Mouse (Mus musculus): ENCODE results near the gene Taf8.
A peak's percentile ranks its signal among the peaks of the same experiment; 100 is the strongest.

Gene Taf8

DNA sequence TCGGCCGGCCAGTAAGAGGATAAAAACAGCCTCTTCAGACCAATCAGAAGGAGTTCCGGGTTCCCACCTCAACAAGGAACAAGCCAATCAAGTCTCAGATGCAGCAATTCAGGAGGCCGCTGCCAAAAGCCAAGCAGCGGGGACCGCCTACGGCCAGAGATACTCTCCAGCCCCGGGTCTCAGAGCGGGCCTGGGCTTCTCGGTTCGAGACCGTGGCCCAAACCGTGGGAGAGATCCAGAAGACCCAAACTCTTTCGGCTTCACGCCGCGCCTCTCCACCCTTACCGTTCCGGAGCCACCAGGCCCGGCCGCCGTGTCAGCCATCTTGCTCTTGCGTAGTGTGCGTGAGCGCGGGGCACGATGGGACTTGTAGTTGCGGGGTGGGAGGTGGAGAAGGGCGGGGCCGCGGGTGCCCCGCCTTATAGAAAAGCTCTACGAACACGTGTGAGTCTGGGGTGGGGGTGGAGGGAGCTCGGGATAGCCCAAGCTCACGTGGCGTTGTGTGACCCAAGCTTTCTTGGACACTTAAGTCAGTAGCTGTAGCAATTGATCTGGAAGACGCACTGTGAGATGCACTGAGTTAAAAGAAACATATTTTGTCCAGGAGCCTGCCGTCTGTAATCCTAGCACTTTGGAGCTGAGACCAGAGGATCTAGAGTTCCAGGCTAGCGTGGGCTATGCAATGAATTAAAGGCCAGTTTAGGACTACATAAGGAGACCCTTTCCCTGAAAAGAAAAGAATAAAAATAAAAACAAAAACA lies at the start of gene Taf8:
Gene Taf8 (minus strand): TSS at position 347 of the 761 bp plus-strand sequence.
- DNase-seq = peak; percentile 95

DNA sequence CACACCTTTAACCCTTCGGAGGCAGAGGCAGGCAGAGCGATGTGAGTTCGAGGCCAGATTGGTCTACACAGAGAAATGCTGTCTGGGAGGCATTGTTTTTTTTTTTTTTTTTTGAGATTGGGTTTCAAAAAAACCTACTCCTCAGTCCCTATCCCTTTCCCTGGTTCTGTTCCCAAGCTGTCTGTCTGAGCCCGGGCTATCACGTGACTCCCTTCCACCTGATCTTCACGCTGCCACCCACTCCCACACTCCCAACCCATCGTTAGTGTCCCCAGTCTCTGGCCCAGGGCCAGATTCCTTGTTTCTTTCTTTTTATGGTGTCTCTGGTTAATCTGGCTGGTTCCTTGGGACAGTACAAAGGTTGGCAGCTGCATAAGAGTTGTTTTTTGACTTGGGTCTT lies 49.0 kb upstream of the Taf8 start:
- no peak for DNase-seq

DNA sequence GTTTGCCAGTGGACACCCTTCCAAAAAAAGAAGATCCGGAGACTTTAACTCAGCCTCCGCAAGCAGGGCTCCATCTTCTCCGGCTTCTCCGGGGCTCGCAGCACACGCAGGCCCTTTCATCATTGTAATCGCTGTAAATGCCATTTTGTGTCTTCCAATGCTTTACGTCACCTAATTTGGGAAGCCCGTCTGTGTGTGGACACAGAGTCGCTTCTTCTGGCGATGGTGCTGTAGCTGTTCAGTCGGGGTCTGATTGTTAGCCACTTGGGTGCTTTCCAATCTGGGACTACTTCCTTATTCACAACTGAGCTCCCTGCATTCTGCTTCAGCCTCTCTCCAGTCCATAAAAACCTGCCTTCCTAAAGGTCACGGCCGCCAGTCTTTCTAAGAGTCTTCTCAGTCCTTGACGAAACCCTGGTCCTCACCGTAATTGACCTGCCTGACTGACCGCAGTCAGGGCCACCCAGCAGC lies 43.8 kb upstream of the Taf8 start:
- DNase-seq = no peak

DNA sequence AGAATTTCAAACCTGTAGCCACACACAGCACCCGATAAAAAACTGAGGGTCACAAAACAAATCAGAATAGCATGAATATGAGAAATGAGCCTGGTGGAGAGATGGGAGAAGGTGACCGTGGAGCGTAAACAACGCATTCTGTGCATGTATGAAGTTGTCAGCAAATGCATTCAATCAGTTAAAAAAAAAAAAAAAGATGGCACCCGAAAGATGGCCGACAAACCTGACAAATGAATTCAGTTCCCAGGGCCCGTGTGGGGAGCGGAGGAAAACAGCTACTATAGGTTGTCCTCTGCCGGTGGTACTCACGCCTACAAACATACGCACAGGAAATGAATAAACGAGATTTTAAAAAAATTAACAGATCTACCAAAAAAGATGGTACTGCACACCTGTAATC lies 43.1 kb upstream of the Taf8 start:
- no peak for DNase-seq

GRCm38 (mm10) chr17:47543051-47543650 lies 41.1 kb upstream of the Taf8 start:
- DNase-seq = no peak

- no peak for DNase-seq
Observed at GRCm38 (mm10) chr17:47542061-47542460, 40.0 kb upstream of the Taf8 start.

DNA sequence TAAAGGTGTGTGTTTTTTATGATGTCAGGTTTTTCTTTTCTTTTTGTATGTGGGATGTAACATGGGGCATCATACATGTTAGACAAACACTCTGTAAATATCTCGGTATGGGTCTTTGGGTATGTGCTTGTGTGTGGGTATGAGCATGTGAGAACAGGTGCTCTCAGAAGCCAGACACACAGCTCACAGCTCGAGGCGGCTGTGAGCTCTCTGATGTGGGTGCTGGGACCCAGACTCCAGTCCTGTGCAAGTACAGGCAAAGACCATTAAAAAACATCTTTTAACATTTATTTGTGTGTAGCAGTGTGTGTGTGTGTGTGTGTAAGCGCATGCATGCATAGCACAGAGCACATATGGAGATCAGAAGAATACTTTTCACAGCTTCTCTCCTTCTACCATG lies 37.0 kb upstream of the Taf8 start:
- no peak for DNase-seq

DNA sequence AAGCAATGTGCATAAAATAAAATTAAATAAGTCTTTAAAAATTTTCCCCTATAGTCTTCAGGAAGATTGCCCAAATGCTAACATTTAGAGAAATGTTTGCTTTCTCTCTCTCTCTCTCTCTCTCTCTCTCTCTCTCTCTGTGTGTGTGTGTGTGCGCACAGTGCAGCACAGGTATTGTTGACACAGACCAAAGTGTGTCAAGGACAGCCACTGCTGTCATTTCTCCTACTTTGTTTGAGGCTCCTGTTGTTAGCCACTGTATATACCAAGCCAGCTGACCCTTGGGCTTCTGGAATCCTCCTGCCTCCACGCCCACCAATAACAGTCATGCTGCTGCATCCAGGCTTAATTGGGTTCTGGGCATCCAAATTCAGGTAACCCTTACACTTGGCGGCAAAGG lies 36.0 kb upstream of the Taf8 start:
- DNase-seq = no peak

DNA sequence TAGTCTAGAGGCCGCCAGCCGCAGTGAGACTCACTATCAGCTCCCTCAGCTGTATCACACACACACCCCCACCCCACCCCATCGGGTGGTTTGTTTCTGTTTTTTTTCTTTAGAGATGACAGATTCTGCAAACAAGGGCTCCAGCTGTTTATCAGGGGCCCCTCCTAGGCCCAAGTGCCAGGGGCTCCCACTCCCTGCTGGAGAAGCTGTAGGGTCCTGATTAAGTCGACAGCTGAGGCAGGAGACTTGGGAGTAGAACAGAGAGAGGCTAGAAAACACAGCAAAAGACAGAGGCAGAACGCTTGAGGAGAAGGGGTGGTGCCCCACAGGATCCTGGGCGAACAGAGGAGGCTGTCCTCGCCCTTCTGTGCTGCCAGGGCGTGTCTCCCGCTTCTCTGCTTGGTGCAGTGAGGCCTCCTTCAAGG lies 33.7 kb upstream of the Taf8 start:
- no peak for DNase-seq

- DNase-seq = no peak
Observed at GRCm38 (mm10) chr17:47533691-47534090, 31.6 kb upstream of the Taf8 start.

- DNase-seq = no peak
Observed at GRCm38 (mm10) chr17:47532364-47532763, 30.3 kb upstream of the Taf8 start.

GRCm38 (mm10) chr17:47531387-47531818 lies 29.3 kb upstream of the Taf8 start:
- DNase-seq = no peak

- no peak for DNase-seq
Observed at GRCm38 (mm10) chr17:47529595-47529994, 27.5 kb upstream of the Taf8 start.

DNA sequence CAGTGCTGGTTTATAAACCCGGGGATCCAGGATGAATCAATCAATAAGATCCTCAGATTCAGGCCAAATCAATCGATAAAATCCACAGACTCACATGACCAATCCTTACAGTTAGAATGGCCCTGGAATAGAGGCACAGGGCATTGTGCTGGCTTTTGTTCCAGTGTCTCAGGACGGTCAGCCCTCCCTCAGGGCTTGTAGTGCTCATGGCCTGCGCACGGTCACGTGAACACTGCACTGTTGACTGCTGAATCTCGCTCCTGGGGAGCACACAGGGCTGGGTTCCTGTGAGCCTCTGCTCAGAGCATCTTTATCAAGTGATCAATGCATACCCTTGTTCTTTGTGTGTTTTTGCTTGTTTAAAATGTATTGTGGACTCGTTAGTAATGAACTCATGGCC lies 26.8 kb upstream of the Taf8 start:
- DNase-seq = no peak

- no peak for DNase-seq
Observed at GRCm38 (mm10) chr17:47527581-47528300, 25.6 kb upstream of the Taf8 start.

GRCm38 (mm10) chr17:47526856-47527520 lies 24.9 kb upstream of the Taf8 start:
- no peak for DNase-seq

GRCm38 (mm10) chr17:47524991-47525390 lies 22.9 kb upstream of the Taf8 start:
- DNase-seq = no peak

DNA sequence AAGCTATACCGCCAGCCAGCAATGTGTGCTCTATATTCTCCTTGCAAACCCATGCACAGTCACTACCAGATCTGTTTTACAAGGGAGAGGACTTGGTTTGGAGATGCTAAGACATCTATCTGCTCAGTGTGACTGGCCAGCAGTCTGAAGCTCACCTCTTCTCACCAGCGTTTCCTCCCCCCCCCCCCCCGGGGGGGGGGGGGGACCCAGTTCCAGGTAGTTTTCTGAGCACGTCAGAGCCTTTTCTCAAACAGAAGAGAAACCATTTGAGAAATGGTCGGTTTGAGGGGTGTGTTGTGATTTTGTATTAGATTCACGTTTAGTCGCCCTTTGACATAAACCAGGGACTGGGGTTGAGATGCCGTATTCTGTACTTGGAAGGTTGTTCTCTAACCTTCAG lies 22.0 kb upstream of the Taf8 start:
- DNase-seq = no peak

DNA sequence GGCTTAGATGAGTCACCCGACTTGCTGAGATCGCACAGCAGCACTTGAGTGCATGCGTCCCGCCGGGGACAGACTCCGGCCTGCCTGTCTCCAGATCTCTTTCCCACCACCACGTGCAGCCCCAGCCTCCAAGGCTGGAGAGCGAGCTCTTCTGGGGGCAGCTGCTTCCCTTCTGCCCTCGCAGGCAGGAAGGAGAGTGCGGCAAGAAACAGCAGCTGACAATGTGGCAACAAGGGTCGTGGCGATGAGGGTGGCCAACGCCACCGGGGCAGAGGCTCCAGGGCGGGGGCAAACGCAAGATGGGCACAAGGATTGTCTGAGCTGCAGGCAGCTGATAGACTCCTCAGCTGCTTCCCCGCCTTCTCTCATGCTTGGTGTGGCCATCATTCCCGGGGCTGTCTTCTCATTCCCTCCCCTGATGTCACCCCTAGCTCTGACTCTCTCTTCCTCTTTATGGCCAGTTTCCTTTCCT lies 21.2 kb upstream of the Taf8 start:
- no peak for DNase-seq

DNA sequence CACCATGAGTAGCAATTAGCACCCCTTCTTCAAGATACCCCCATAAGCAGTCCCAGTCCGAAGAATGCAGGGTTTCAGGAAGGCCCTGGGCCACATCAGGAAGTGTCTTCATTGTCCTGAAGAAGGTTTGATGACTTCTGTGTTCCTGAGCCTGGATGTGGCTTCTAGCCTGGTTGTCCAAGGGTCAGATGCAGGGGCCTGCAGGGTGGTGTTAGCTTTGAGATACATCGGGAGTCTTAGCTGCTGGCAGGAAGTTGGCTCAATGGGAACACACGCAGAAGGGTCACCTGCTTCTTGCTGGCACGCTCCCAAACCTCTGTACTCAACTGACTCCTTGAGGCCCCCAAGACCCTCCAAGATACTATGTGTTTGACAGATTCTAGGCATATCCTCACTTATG lies 20.4 kb upstream of the Taf8 start:
- DNase-seq = no peak

DNA sequence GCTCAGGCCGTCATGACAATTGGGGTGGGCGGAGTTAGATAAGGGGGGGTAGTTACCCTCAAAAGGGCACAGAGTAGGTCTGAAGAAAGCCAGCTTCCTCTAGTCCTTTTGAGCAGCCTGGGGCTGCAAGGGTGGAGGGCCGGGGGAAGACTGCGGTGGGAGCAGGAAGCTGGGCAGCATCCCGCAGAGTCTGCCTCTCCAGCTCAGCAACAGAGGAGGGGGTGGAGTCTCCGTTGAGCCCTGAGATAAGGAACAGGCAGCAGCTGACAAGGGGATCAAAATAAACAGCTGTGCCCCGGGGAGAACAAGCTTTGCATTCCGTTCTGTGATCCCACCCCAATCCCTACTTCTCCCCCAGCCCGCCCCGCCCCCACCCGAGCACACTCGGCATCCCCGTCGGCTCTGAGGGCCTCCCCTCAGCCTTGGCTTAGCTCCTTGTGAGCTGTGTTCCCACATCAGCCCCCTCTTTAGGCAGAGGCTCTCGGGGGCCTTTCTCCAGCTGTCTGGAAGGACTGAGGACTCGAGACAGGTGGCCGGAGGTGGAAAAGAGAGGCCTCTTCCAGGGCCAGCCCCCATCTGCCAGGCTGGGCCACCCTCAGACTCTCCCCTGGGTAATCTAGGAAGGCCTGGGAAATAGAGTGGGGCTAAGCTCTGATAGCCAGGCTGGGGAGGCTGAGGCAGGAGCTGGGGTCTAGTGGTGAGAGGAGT lies 19.6 kb upstream of the Taf8 start:
- DNase-seq = peak; percentile 33

GRCm38 (mm10) chr17:47518205-47518604 lies 16.1 kb upstream of the Taf8 start:
- DNase-seq = peak; percentile 25

DNA sequence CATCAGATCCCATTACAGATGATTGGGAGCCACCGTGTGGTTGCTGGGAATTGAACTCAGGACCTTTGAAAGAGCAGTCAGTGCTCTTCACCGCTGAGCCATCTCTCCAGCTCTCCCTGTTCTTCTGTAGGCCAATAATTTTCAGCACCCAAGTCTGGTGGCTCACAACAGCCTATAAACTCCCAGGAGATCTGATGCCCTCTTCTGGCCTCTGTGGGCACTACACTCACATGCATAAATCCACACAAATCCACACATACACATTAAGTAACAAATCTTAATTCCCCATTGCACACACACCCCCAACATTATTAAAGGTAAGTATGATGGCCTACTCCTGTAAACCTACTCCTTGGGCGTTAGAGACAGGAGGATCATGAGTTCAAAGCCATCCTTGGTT lies 14.1 kb upstream of the Taf8 start:
- no peak for DNase-seq
